Mouse (Mus musculus) splenic B cell, adult 2 months (primary cell): Measurements from ENCODE around the gene Slc24a4.
"Not testable (repeated sequence)": the region's sequence is repeated elsewhere in the genome, so short reads cannot be mapped to it uniquely, and the experiment has no call there.

Experiments used
- DNase-seq: peaks from one replicate; pipeline ENCODE4 v3.0.0-alpha.2; 2011; ENCODE audit warnings: low read depth, low spot score
- H3K27me3 ChIP-seq: 2 replicates; pipeline ENCODE4 v1.6.1; 2012; ENCODE audit warnings: mild to moderate bottlenecking, low read length, moderate library complexity, mixed read lengths; ENCODE audit not compliant: control insufficient read depth, poor library complexity, insufficient read depth, severe bottlenecking
- H3K36me3 ChIP-seq: 2 replicates; pipeline ENCODE4 v1.6.1; 2012; ENCODE audit warnings: mild to moderate bottlenecking, low read length, moderate library complexity, mixed read lengths; ENCODE audit not compliant: control insufficient read depth, poor library complexity, insufficient read depth, severe bottlenecking

The Slc24a4 gene

GRCm38 (mm10) chr12:102183201-102183600 lies 54.7 kb downstream of the Slc24a4 start:
- DNase-seq: no peak
- H3K36me3 ChIP-seq: no peaks in the 10 kb centered on the region
- no peaks in the 10 kb centered on the region for H3K27me3 ChIP-seq

- no peak for DNase-seq
- Histone ChIP-seq H3K36me3 (no peaks in the 10 kb centered on the region), H3K27me3 (no peaks in the 10 kb centered on the region)
Measured at GRCm38 (mm10) chr12:102190820-102191219, 62.3 kb downstream of the Slc24a4 start.

- no peak for DNase-seq
- no peaks in the 10 kb centered on the region for H3K27me3 ChIP-seq
- H3K36me3 ChIP-seq: no peaks in the 10 kb centered on the region
Measured at GRCm38 (mm10) chr12:102201516-102201915, 73.0 kb downstream of the Slc24a4 start.

- Histone ChIP-seq H3K36me3 (no peaks in the 10 kb centered on the region), H3K27me3 (no peaks in the 10 kb centered on the region)
- DNase-seq: no peak
Measured at GRCm38 (mm10) chr12:102202901-102203300, 74.4 kb downstream of the Slc24a4 start.

GRCm38 (mm10) chr12:102206471-102206870 lies 77.9 kb downstream of the Slc24a4 start:
- no peak for DNase-seq
- Histone ChIP-seq H3K36me3 (no peaks in the 10 kb centered on the region), H3K27me3 (no peaks in the 10 kb centered on the region)

- no peak for DNase-seq
- no peaks in the 10 kb centered on the region for H3K27me3 ChIP-seq
- no peaks in the 10 kb centered on the region for H3K36me3 ChIP-seq
Measured at GRCm38 (mm10) chr12:102207245-102207644, 78.7 kb downstream of the Slc24a4 start.

GRCm38 (mm10) chr12:102210801-102211200 lies 82.3 kb downstream of the Slc24a4 start:
- no peak for DNase-seq
- Histone ChIP-seq H3K36me3 (no peaks in the 10 kb centered on the region), H3K27me3 (no peaks in the 10 kb centered on the region)

GRCm38 (mm10) chr12:102223404-102223803 lies 94.9 kb downstream of the Slc24a4 start:
- no peak for DNase-seq
- Histone ChIP-seq H3K36me3 (no peaks in the 10 kb centered on the region), H3K27me3 (no peaks in the 10 kb centered on the region)

GRCm38 (mm10) chr12:102224112-102224511 lies 95.6 kb downstream of the Slc24a4 start:
- H3K27me3 ChIP-seq, H3K36me3 ChIP-seq, DNase-seq: not testable (repeated sequence)

- no peak for DNase-seq
- no peaks in the 10 kb centered on the region for H3K27me3 ChIP-seq
- no peaks in the 10 kb centered on the region for H3K36me3 ChIP-seq
Measured at GRCm38 (mm10) chr12:102225165-102225564, 96.6 kb downstream of the Slc24a4 start.

GRCm38 (mm10) chr12:102235551-102235950 lies 107.0 kb downstream of the Slc24a4 start:
- no peak for DNase-seq
- H3K36me3 ChIP-seq: no peaks in the 10 kb centered on the region
- no peaks in the 10 kb centered on the region for H3K27me3 ChIP-seq

GRCm38 (mm10) chr12:102236317-102236716 lies 107.8 kb downstream of the Slc24a4 start:
- no peak for DNase-seq
- H3K36me3 ChIP-seq: no peaks in the 10 kb centered on the region
- no peaks in the 10 kb centered on the region for H3K27me3 ChIP-seq

GRCm38 (mm10) chr12:102242076-102242722 lies 113.7 kb downstream of the Slc24a4 start:
- no peaks in the 10 kb centered on the region for H3K27me3 ChIP-seq
- DNase-seq: no peak
- H3K36me3 ChIP-seq: no peaks in the 10 kb centered on the region

- DNase-seq: no peak
- Histone ChIP-seq H3K36me3 (no peaks in the 10 kb centered on the region), H3K27me3 (no peaks in the 10 kb centered on the region)
Measured at GRCm38 (mm10) chr12:102243915-102244314, 115.4 kb downstream of the Slc24a4 start.

- no peak for DNase-seq
- H3K27me3 ChIP-seq: no peaks in the 10 kb centered on the region
- no peaks in the 10 kb centered on the region for H3K36me3 ChIP-seq
Measured at GRCm38 (mm10) chr12:102246226-102246625, 117.7 kb downstream of the Slc24a4 start.

GRCm38 (mm10) chr12:102248104-102248503 lies 119.6 kb downstream of the Slc24a4 start:
- Histone ChIP-seq H3K27me3 (no peaks in the 10 kb centered on the region), H3K36me3 (no peaks in the 10 kb centered on the region)
- DNase-seq: no peak
